Mouse (Mus musculus) midbrain, postnatal 0 days (tissue): ENCODE data around the gene Zfp365. TPM values are rescaled to one million over a fixed set of nuclear protein-coding genes. Genes with fewer than 3 reads are reported as not detected.

Experiments
- ATAC-seq: fragments of 200-750 bp; cut with Nextera tagmentation; 2 replicates; pipeline ENCODE4 v1.8.0; 2017; ENCODE audit warnings: moderate number of reproducible peaks, mild to moderate bottlenecking, moderate TSS enrichment, moderate library complexity; ENCODE audit not compliant: low FRiP score
- DNase-seq: peaks from one replicate; pipeline ENCODE4 v3.0.0-alpha.2; 2015; ENCODE audit warnings: low spot score
- H3K27ac ChIP-seq: fragments of 300-500 bp; sonication (generic); 2 replicates; pipeline ENCODE4 v1.5.1; 2014; ENCODE audit warnings: low read depth, mild to moderate bottlenecking, low read length, mixed read lengths
- H3K27me3 ChIP-seq: fragments of 300-500 bp; sonication (generic); 2 replicates; pipeline ENCODE4 v1.6.1; 2014; ENCODE audit warnings: low read length, control low read depth, mixed read lengths; ENCODE audit not compliant: insufficient read depth
- H3K36me3 ChIP-seq: fragments of 300-500 bp; sonication (generic); 2 replicates; pipeline ENCODE4 v1.6.1; 2014; ENCODE audit warnings: low read length, control low read depth, mixed read lengths; ENCODE audit not compliant: insufficient read depth
- H3K4me1 ChIP-seq: fragments of 300-500 bp; sonication (generic); 2 replicates; pipeline ENCODE4 v1.6.1; 2014; ENCODE audit warnings: mild to moderate bottlenecking, control low read depth, antibody characterized with exemption, low read length, mixed read lengths; ENCODE audit not compliant: insufficient read depth
- H3K4me2 ChIP-seq: fragments of 300-500 bp; sonication (generic); 2 replicates; pipeline ENCODE4 v1.6.1; 2014; ENCODE audit warnings: low read depth, mild to moderate bottlenecking, low read length, mixed read lengths; ENCODE audit not compliant: poor library complexity, severe bottlenecking
- H3K4me3 ChIP-seq: fragments of 300-500 bp; sonication (generic); 2 replicates; pipeline ENCODE4 v1.5.1; 2014; ENCODE audit warnings: low read depth, mild to moderate bottlenecking, low read length, moderate library complexity
- H3K9ac ChIP-seq: fragments of 300-500 bp; sonication (generic); replicated peaks from 2 replicates; pipeline ENCODE4 v1.6.1; 2014; ENCODE audit warnings: mild to moderate bottlenecking, low read length, moderate library complexity, mixed read lengths; ENCODE audit not compliant: poor library complexity, severe bottlenecking
- H3K9me3 ChIP-seq: fragments of 300-500 bp; sonication (generic); 2 replicates; pipeline ENCODE4 v1.6.1; 2016; ENCODE audit warnings: low read length, control low read depth
- CTCF ChIP-seq: IDR thresholded peaks from 2 replicates; pipeline ENCODE4 v1.5.1; 2016; ENCODE audit warnings: antibody characterized with exemption, mild to moderate bottlenecking
- WGBS: fragments of 180-500 bp; shearing (Covaris S2); extraction: QIAGEN DNeasy Blood & Tissue Kit; methylation state at CpG from one replicate; pipeline ENCODE4 v1.1.7; 2014; 5-methylcytosine and 5-hydroxymethylcytosine counted together
- polyA plus RNA-seq: library from polyadenylated mRNA; unstranded; fragments of >200 nt; fragmentation: Nextera tagmentation; extraction: Ambion mirVana; gene quantifications from 2 replicates; pipeline ENCODE4 v1.2.1, GENCODE M21; 2015
- total RNA-seq: library from RNA; depleted of rRNA; stranded (reverse); fragments of >200 nt; gene quantifications from 2 replicates; pipeline ENCODE4 v1.2.3, GENCODE M21; 2014; rRNA removed

The Zfp365 gene
- total and polyA plus RNA-seq, 2 experiments from 2014 or later: 9.1 to 17.4 TPM

GRCm38 (mm10) chr10:67836426-67836825, 76.0 kb downstream of the Zfp365 start:
- WGBS: 84% methylated on average over 17 of the region's 17 CpGs
- Histone ChIP-seq H3K27ac (no peak overlapping the region), H3K9ac (no peak overlapping the region), H3K4me1 (no peaks in the 10 kb centered on the region), H3K9me3 (no peaks in the 10 kb centered on the region), H3K36me3 (no peaks in the 10 kb centered on the region), H3K4me3 (no peak overlapping the region), H3K27me3 (no peaks in the 10 kb centered on the region), H3K4me2 (no peak overlapping the region)
- DNase-seq (no peak), ATAC-seq (no peak)
- TF ChIP-seq CTCF: no peak

Other genes starting within 250 kb of the Zfp365 start
- 2.4 and 3.0 TPM in 2 replicates for gene Rtkn2, start 66.9 kb upstream of the Zfp365 start, total RNA-seq
- gene Rtkn2, start 66.9 kb upstream of the Zfp365 start, polyA plus RNA-seq: 2.8 TPM in 2 replicates